Mouse (Mus musculus): ENCODE measurements at regions not wholly inside any gene's neighbourhood (a gene's known extent, or its start where the extent isn't known, plus 50 kb on each side); places are given as distances from the start of the nearest gene placed in this dataset.

- DNase-seq: no peak
Observed at GRCm38 (mm10) chr3:42129821-42130560, 387.6 kb downstream of the D3Ertd751e start.

GRCm38 (mm10) chr3:42132322-42132721 lies 389.9 kb downstream of the D3Ertd751e start:
- no peak for DNase-seq

DNA sequence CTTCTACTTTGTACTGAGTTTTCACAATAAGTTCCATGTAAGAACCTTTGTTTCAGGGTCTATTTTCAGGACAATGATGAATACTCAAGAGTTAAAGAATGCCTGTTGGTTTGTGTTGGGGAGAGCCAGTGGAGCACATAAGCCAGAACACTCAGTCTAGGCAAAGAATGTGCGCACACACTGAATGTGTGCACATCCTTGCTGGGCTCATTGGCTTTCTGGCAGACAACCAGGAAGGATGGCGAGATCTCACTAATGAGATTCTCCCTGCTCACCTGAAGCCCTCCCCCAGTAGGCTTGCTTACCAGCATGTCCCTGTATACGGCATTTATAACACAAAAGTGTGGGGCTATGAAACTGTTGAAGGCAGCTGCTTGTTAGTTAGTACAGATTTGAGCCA lies 411.0 kb downstream of the D3Ertd751e start:
- no peak for DNase-seq

DNA sequence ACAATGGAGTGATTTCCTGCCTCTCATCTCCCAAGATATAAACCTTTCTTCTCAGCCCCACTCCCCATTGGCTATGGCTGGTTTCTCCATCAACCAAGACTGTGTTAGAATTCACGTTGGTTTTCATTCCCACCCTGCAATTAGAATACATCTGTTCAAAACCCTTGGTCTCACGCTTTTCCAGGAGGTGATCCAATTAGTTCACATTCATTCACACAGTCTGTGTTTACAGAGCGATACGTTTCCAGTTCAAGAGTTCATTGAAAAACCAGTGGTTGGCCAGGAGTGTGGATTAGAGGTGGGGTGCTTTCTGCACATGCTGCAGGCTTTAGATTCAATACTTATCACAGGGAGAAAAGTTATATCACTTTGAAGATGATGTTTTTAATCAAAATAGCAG lies 412.5 kb downstream of the D3Ertd751e start:
- no peak for DNase-seq

- no peak for DNase-seq
Observed at GRCm38 (mm10) chr3:42163666-42164065, 421.3 kb downstream of the D3Ertd751e start.

- no peak for DNase-seq
Observed at GRCm38 (mm10) chr3:42199206-42199605, 456.8 kb downstream of the D3Ertd751e start.

DNA sequence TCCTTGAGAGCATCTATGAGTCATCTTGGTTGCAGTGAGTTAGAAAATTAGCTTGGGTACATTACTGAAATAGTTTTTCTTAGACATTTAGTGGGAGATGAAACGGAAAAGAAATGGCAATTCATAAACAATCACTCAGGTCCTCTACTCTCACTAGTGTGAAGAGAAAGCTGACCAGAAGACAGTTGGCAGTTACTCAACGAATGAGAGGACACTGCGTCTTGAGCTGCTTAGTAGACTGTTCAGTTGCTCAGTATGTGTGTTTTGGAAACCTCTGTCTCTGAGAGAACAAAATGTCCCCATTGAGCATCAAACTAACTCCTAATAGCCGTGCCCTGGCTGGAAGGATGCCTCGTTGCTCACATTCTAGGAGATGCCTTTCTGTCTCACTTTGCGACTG lies 459.0 kb downstream of the D3Ertd751e start:
- no peak for DNase-seq

- no peak for DNase-seq
Observed at GRCm38 (mm10) chr3:42205640-42206039, 463.2 kb downstream of the D3Ertd751e start.

- DNase-seq: no peak
Observed at GRCm38 (mm10) chr3:42211420-42211819, 469.0 kb downstream of the D3Ertd751e start.

- DNase-seq: peak; percentile 12 to 15
Observed at GRCm38 (mm10) chr3:42212456-42212855, 470.0 kb downstream of the D3Ertd751e start.

DNA sequence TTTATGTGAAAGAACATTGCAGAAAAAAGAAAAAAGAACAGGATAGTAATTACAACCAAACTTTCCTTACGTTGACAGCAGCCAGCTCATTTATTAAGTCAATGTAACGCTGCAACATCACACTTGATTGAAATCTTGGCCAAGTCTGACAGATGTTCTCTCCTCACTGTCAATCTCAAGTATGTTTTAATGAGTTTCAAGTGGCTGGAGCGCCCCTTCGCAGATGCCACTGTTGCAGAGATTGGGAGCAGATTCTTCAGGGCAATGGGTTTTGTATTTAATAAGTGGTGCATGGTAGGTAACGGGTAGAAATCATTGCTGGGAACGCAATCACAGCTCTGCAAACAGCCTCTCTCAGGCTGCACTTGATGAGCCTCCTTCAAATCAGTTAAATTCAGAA lies 470.8 kb downstream of the D3Ertd751e start:
- no peak for DNase-seq

DNA sequence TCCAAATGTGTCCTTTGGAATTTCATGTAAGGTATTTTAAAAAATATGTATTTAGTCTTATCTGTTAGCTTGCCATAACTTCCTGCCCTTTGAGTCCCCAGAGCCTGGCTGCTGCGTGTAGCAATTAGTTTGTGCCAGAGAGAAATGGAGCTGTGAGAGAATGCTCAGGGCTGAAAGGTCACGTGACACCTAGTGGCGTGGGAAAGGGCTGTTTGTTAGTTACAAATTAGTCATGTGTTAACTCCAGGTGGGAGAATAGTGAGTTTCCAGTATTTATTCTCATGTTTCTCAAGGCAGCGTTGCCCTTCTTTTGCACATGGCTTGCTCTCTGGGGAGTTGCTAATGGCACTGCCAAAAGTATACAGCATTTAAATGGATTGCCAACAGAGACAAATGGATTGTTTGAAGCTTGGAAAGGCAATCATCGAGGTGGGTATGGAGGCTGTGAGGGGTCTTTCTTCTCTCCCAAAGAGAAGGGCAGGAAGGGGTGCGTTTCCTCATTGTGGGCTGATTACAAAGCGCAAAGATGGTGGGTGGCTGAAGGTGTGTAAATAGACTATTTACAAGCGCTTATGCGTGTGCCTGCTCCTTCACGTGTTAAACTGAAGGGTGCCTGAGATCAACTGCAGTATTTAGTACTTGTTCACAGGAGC lies 472.3 kb downstream of the D3Ertd751e start:
- peak in 1 of 2 experiments; percentile 5 for DNase-seq

DNA sequence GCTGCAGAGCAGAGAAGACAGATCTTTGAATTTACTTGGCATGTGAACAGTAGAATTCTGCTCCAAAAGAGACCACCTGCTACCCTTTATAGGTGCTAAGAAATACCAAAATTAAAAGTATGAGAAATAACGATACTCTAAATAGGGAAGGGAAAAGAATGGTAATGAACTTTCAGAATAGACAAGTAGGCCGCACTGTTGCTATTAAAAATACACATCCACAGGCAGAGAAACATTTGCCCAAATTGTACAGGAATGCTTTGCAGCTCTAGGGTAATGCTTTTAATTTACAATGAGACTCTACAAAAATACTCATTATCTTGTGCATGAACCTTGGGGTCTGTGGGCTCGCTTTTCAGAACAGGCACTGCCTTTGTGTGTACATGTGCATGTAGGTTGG lies 476.3 kb downstream of the D3Ertd751e start:
- no peak for DNase-seq

- DNase-seq: no peak
Observed at GRCm38 (mm10) chr3:42227679-42228398, 485.4 kb downstream of the D3Ertd751e start.

- no peak for DNase-seq
Observed at GRCm38 (mm10) chr3:42228399-42228755, 486.0 kb downstream of the D3Ertd751e start.

- DNase-seq: no peak
Observed at GRCm38 (mm10) chr3:42232268-42232667, 489.9 kb downstream of the D3Ertd751e start.

DNA sequence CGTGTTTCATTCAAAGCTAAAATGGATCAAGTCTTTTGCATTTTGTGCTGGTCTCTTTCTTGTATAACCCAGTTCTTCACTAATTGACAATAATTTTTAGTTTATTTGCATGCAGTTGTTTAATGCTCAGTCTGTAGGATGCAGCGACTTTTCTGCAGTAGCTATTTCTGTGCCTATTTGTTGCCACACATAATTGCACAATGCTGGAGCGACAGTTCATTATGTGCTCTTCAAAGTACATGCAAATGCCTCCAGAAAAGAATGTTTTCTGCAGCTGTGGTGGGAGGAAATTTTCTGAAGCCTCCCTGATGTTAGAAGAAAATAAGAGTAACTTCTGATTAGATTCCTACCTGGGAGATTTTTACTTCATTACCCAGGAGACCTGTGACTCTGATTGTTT lies 491.3 kb downstream of the D3Ertd751e start:
- DNase-seq: no peak

GRCm38 (mm10) chr3:42235515-42235914 lies 493.1 kb downstream of the D3Ertd751e start:
- DNase-seq: no peak

All from adrenal gland, postnatal 36 days (tissue).